ENCODE assay signal across 8 mouse cellular contexts in genomic region chr1:156179875-156180274, GRCm38 (mm10). TPM values are rescaled to one million over a fixed set of nuclear protein-coding genes. Genes with fewer than 3 reads are reported as not detected.
DNase-seq lines count a peak whose midpoint lies in the region; ATAC-seq lines count a peak whose summit lies in the region.

No protein-coding gene starts in this region.

- no peak overlapping the region for H3K4me2 ChIP-seq in lung, embryonic 16.5 days (ENCODE audit: low read depth, low read length)
- H3K4me2 ChIP-seq in hindbrain, embryonic 13.5 days = no peak overlapping the region
- peak overlapping the region; percentile 31; the same call in 1 of the 2 replicates for H3K4me2 ChIP-seq in midbrain, embryonic 16.5 days (ENCODE audit: low read length)

- H3K9me3 ChIP-seq in lung, embryonic 16.5 days (ENCODE audit: control insufficient read depth, low read length) = no peaks in the 10 kb centered on the region
- H3K9me3 ChIP-seq in hindbrain, embryonic 13.5 days = no peaks in the 10 kb centered on the region
- no peaks in the 10 kb centered on the region for H3K9me3 ChIP-seq in midbrain, embryonic 16.5 days (replicated peaks; ENCODE audit: control insufficient read depth, low read length, poor library complexity, severe bottlenecking)

- no peaks in the 10 kb centered on the region for H3K27me3 ChIP-seq in lung, embryonic 16.5 days (ENCODE audit: control insufficient read depth, insufficient read depth, low read depth, low read length)
- no peaks in the 10 kb centered on the region for H3K27me3 ChIP-seq in hindbrain, embryonic 13.5 days
- H3K27me3 ChIP-seq in midbrain, embryonic 16.5 days (ENCODE audit: control insufficient read depth, insufficient read depth, low read depth, low read length) = no peaks in the 10 kb centered on the region

- no peak overlapping the region for H3K9ac ChIP-seq in lung, embryonic 16.5 days (ENCODE audit: low read length)
- H3K9ac ChIP-seq in hindbrain, embryonic 13.5 days = no peak overlapping the region; the same call in 1 of the 2 replicates
- peak overlapping the region; percentile 31; the same call in 1 of the 2 replicates for H3K9ac ChIP-seq in midbrain, embryonic 16.5 days (ENCODE audit: low read depth, low read length)

- WGBS in lung, embryonic 16.5 days = 23% methylated on average over 11 of the region's 11 CpGs
- WGBS in hindbrain, embryonic 13.5 days = 17% methylated on average over 11 of the region's 11 CpGs
- 8% methylated on average over 11 of the region's 11 CpGs for WGBS in midbrain, embryonic 16.5 days

- H3K4me1 ChIP-seq in lung, embryonic 16.5 days (replicated peaks; ENCODE audit: control insufficient read depth, insufficient read depth, low read length) = peaks cover 29% of the 10 kb centered on the region
- H3K4me1 ChIP-seq in hindbrain, embryonic 13.5 days (replicated peaks) = peaks cover 39% of the 10 kb centered on the region
- peaks cover 32% of the 10 kb centered on the region for H3K4me1 ChIP-seq in midbrain, embryonic 16.5 days (ENCODE audit: control insufficient read depth, insufficient read depth, low read length)

- no peaks in the 10 kb centered on the region for H3K36me3 ChIP-seq in lung, embryonic 16.5 days (ENCODE audit: control insufficient read depth, insufficient read depth, low read length)
- no peaks in the 10 kb centered on the region for H3K36me3 ChIP-seq in hindbrain, embryonic 13.5 days
- H3K36me3 ChIP-seq in midbrain, embryonic 16.5 days (ENCODE audit: control insufficient read depth, insufficient read depth, low read length) = no peaks in the 10 kb centered on the region

- H3K4me3 ChIP-seq in lung, embryonic 16.5 days (ENCODE audit: low read length) = no peak overlapping the region
- H3K4me3 ChIP-seq in hindbrain, embryonic 13.5 days = no peak overlapping the region
- no peak overlapping the region for H3K4me3 ChIP-seq in midbrain, embryonic 16.5 days (ENCODE audit: low read depth, low read length)

- DNase-seq in lung, postnatal 25 days (ENCODE audit: low spot score) = no peak
- peak; percentile 51 for DNase-seq in embryo, embryonic 10 days (ENCODE audit: low spot score)
- no peak for DNase-seq in adipocyte (ENCODE audit: low spot score)
- no peak for DNase-seq in kidney, postnatal 25 days
- no peak for DNase-seq in natural killer cell, adult 2 months (ENCODE audit: low spot score in 2 of 2)

- peak; percentile 50 for ATAC-seq in lung, embryonic 16.5 days (ENCODE audit: low read depth)
- peak; percentile 81 for ATAC-seq in hindbrain, embryonic 13.5 days (ENCODE audit: low FRiP score)
- peak; percentile 80 for ATAC-seq in midbrain, embryonic 16.5 days

- no peak overlapping the region for H3K27ac ChIP-seq in lung, embryonic 16.5 days (ENCODE audit: low read length)
- H3K27ac ChIP-seq in hindbrain, embryonic 13.5 days = peak overlapping the region; percentile 79
- peak overlapping the region; percentile 48 for H3K27ac ChIP-seq in midbrain, embryonic 16.5 days (ENCODE audit: low read length)

RNA-seq across cellular contexts. Expression of gene Fam163a, which starts 25.0 kb away (rescaled TPM):
- polyA plus RNA-seq in lung, embryonic 16.5 days (2015; fragmentation: Nextera tagmentation; extraction: Ambion mirVana) = 0.41 and 0.54 TPM in 2 replicates
- 4.3 and 6.4 TPM in 2 replicates for polyA plus RNA-seq in hindbrain, embryonic 13.5 days (2015; fragmentation: Nextera tagmentation; extraction: Ambion mirVana)
- 5.7 and 5.9 TPM in 2 replicates for polyA plus RNA-seq in midbrain, embryonic 16.5 days (2015; fragmentation: Nextera tagmentation; extraction: Ambion mirVana)
